Mouse (Mus musculus): ENCODE measurements at regions not wholly inside any gene's neighbourhood (a gene's known extent, or its start where the extent isn't known, plus 50 kb on each side); places are given as distances from the start of the nearest gene placed in this dataset.

DNA sequence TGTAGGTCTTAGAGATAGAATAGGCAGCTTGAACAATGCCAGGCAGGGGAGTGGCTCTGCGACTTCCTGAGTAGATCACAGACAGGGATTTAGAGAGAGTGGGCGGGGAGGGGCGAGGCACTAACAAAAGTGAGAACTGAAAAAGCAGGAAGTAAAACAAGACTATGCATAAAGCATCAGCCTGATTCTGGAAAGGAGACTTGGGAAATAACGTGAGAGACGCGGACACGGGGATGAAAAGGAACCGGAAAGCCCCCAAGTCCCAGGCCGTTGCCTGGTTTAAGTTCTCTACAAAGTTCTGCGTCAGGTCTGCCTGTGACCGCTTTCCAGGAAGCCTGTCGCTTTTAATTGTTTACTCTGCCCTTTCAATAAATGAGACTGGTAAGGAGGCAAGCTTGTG lies 86.3 kb downstream of the D16Ertd472e start:
- DNase-seq (ENCODE audit: low spot score in 2 of 2) = peak; percentile 59 to 60

DNA sequence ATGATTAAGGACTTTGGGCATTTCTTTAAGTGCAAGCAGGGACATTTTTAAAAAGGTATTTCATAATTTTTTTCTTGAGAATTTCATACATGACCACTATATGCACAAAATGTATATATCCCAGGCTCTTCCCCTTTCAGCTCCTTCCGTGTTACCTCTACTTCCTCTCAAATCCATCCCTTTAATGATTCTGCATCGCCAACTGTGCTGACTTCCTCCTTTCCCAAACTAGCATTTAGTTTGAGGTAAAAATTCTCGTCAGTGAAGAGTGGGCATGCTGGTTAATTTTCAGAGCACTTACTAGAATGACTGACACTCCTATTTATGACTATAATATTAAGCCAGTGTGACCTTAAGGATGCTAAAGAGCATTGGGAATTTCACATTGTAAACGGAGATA lies 86.9 kb downstream of the D16Ertd472e start:
- DNase-seq (ENCODE audit: low spot score in 2 of 2) = no peak

DNA sequence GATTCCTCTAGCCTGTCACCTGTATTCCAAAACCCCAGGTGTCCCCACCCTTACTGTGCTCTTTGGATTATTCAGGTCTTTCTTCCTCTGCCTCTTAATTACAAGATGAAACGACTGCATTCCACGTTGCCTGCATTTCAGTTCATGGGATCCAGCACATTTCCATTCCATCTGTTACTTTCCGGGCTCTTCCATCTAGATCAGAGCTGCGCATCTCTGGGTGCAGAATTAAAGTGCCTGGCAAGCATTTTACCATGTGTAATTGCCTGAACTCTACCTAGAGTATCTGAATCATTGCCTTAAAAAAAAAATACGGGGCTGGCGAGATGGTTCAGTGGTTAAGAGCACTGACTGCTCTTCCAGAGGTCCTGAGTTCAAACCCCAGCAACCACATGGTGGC lies 90.0 kb downstream of the D16Ertd472e start:
- no peak for DNase-seq (ENCODE audit: low spot score in 2 of 2)

DNA sequence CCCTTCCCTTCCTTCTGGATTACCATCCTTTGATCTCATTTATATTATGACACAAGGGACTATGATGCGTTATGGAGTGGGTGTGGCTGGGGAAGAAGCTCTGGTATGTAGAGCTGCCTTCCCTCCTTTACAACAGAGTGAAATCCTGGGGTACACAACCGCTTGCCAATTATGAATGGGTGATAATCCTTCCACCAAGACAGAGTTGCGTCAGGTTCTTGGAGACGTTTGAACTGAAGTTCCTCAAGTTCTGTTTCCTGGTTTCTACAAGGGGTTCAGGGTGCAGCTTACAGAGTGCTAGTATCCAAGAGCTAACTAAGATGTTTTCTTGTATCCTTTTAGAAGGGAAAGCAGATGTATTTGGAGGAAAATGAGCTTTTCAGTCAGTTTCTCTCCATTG lies 92.2 kb downstream of the D16Ertd472e start:
- DNase-seq (ENCODE audit: low spot score in 2 of 2) = no peak

DNA sequence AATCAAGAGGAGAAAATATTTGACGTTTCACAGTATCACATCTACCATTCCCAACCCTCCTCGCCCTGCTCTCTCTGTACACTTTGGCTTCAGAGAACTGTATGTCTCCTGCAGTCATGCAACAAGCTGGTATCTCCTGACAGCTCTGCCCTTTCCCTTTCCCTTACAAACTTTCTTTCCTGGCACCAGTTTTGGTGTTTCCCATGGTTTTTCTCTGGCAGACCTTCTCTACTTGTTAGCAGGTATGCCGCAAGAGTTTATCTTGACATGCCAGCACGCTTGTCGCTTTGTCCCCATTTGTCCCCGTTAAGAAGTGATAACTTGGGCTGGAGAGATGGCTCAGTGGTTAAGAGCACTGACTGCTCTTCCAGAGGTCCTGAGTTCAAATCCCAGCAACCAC lies 94.9 kb downstream of the D16Ertd472e start:
- DNase-seq (ENCODE audit: low spot score in 2 of 2) = no peak

DNA sequence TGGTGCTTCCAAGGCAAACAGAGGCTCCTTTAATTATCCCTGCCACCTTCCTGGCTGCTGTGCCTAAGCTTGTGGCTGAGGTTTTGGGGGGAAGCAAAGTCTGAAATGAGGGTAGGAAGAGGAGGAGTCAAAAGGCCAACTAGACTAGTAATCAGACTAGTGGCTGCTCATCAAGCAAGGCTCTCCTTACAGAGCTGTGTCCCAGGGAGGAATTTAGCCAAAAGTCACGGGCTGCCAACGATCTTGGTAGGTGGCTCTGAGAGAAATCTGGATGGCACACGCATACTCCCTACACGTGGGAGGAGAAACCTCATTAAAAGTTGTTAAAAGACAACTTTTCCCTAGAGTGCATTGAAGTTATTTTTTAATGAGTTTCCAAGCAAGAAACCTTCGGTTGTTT lies 95.4 kb downstream of the D16Ertd472e start:
- no peak for DNase-seq (ENCODE audit: low spot score in 2 of 2)

DNA sequence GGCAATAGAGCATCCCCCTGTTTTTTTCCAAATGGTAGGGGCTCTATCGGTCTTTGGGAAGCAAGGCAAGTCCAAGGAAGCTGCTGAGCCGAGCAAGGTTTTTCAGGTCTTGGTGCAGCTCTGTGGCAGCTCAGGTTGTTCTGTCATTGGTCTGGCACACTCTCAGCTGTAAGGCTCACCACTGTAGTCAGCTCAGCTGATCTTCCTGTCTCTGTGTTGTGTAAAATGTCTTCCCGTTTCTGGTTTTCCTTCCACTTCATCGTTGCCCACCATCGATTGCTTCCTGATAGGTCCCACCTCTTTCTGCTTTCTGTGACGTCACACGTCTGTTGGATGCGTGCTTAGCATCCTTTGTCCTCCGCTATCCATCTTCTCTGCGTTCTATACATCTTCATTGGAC lies 96.2 kb downstream of the D16Ertd472e start:
- no peak for DNase-seq (ENCODE audit: low spot score in 2 of 2)

DNA sequence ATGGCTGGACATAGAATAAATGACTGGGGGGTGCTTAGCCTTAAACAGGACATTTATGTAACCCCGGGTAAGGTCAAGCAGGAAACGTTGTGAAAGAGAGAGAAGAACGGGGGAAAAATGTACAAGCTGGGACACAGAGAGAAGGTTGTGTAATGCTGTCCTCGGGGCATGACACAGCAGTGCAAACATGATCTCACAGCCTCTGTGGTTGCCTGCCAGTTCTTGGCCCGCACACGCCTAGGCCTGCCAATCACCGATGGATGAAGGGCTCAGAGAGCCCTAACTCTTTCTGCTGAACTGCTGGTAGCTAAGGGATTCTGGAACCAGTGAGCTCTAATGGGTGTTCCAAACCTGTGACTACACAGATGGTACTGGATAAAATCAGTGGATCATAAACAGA lies 96.5 kb upstream of the Btg3 start:
- no peak for DNase-seq (ENCODE audit: low spot score in 2 of 2)

DNA sequence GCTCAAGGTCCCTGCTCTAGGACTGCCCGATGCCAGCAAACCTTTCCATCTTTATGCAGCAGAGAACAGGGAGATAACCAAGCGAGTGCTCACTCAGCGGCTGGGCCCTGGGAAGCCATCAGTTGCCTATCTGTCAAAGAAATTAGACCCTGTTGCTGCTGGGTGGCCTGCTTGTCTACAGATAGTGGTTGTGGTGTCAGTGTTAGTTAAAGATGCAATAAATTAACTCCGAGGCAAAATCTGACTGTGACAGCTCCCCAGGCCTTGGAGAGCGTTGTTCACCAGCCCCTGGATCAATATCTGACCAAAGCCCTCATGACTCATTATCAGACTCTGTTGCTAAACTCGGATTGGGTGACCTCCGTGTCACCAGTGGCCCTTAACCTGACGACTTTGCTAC lies 83.0 kb upstream of the Btg3 start:
- DNase-seq (ENCODE audit: low spot score in 2 of 2) = no peak

DNA sequence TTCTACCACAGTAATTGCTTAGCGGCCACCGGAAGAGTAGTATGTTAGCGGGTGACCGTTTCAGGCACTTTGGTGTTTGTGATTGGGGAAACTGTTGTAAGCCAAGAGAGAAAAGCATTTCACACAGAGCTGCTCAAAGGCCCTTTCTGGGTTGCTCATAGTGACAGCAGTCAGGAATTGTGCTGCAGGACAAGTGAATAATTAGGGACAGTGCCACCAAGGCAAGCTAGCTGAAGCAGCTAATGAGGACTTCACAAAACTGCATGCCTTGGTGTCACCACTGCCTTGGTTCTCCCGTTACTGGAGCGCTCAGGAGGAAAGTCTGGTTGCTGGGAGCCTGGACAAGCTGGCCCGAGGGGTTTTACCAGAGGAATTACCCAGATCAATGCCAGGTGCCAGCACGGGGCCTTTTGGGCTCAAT lies 80.7 kb upstream of the Btg3 start:
- DNase-seq (ENCODE audit: low spot score in 2 of 2) = no peak

DNA sequence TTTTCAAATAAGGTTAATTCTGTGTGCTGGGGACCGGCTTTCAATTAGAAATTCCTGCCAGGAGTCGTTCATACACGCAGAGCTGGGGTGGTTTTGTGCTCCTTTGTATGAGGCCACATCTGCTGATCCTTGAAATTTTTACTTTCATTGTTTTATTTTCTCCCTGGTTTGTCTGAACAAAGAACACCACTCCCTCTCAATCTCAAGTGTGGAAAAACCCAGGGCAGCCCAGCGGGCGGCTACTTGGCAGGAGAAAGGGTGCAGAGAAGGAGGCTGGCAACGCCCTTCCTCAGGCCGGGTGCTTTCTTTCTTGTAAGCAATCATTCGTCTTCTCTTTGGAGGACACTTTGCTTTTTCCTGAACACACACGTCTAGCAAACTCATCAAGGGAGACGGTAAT lies 79.4 kb upstream of the Btg3 start:
- DNase-seq (ENCODE audit: low spot score in 2 of 2) = no peak

DNA sequence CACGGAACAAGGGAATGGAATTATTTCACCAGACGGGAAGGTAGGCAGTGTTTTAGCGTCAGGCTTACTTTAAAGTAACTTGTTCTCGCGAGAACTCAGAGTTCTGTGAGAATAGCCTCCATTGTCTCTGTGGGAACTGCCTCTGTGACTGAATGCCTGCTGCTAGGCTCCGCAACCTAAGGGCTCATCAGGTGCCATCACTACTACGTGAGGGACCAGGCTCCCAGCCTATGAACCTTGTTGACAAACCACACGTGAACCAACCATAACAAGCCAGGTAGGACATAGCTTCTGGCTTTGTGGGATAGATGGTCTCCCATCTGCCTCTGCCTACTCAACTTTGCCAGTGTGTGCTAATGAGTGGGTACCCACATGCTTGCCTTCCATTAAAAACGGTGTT lies 77.5 kb upstream of the Btg3 start:
- DNase-seq (ENCODE audit: low spot score in 2 of 2) = no peak

DNA sequence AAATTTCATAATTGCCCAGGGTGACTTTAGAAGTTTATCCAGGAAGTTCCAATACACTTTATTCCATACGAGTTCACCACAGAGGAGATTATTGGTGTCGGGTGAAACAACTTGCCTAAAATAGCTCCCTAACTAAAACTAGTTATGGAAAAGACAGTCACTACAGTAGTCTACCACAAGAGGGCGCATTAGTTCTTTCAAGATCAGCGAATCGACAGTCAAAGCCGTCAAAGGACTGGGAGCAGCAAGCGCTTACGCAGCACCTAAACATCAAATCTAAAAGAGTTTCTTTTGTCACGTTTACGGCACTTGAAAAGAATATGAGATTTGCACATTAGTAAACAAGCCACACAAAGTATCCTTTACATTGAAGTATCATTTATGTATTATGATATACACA lies 75.3 kb upstream of the Btg3 start:
- peak; percentile 54 to 55 for DNase-seq (ENCODE audit: low spot score in 2 of 2)

DNA sequence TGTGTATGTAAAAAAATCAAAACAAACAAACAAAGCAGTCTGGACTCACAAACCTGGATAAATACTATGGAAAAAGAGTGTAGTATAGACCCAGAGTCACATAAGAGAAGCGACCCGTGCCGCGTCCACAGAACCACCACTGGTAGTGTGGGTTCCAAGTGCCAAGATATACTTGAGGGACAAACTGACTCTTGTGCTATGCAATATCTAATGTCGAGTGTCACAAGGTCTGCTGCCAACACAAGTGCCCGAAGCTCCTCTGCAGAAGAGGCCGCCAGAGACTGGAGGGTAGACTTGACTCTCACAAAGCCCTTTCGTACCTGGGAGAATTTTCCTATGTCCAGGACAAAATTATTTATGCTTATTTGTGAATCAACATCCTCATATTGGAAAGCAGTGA lies 74.8 kb upstream of the Btg3 start:
- no peak for DNase-seq (ENCODE audit: low spot score in 2 of 2)

DNA sequence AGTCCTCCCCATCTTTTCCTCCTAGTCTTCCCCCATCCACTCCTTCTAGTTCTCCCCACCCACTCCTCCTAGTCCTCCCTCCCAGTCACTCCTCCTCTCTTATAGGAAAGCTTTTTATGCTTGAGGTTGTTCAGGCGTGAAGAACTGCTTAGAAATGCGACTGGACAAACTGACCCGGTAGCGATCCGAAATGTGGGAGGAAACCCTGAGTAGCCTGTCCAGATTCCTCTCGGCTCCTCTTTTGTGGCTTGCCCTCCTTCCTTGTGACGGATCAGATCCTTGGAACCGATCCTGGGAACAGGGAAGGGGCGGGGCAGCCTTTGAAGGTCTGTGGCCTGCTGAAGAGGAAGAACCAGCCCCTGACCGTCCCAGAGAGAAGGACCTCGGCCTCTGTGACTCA lies 74.3 kb upstream of the Btg3 start:
- DNase-seq (ENCODE audit: low spot score in 2 of 2) = no peak

DNA sequence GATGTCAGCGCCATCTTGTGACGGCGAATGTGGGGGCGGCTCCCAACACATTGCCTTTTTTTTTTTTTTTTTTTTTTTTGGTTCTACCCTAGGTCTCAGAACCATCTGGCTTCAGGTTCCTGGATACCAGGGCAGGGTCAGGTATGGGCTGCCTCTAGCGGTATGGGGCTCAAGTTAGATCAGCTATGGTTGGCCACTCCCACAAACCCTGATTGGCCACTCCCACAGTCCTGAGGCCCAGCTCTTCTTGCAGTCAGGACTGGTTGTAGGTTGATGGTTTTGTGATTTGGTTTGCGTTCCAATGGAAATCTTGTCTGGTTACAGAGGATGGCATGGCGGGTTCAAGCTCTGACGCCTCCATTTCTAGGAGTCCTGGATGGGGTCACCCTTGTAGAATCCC lies 72.2 kb upstream of the Btg3 start:
- no peak for DNase-seq (ENCODE audit: low spot score in 2 of 2)

DNA sequence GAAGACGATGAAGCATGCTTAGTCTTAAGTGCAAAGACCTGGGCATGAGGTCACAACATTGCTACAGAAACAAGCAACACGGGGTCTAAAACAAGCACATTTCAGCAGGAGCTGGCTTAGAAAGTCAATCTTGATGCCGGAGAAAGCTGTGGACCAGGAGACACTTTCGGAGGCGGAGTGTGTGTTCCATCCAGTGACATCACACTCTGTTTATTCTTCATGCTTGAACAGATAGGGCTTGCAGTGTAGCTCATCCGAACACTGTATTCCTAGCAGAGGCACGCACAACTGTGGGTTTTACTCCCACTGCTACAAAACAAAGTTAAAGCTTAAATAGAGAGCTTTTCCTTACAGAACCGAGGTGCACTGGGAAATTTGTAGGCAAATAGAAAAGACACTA lies 66.3 kb upstream of the Btg3 start:
- DNase-seq (ENCODE audit: low spot score in 2 of 2) = no peak

DNA sequence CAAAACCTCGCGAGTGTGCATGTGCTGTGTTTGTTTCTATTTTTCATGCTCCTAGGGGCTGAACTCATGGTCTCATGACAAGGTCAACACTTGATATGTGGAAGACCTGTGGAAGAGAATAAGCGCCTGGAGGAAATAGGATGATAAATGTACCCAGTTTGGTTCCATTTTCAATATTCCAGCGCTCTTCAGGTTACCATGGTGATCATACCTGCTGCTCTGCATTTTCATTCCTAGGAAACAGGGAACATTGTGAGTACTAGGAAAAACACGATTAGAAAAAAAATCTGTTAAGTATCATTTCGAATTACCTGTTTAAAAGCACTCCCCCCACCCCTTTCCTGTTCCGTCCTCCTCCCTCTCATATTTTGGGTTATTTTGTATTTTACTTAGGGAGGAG lies 65.8 kb upstream of the Btg3 start:
- no peak for DNase-seq (ENCODE audit: low spot score in 2 of 2)

DNA sequence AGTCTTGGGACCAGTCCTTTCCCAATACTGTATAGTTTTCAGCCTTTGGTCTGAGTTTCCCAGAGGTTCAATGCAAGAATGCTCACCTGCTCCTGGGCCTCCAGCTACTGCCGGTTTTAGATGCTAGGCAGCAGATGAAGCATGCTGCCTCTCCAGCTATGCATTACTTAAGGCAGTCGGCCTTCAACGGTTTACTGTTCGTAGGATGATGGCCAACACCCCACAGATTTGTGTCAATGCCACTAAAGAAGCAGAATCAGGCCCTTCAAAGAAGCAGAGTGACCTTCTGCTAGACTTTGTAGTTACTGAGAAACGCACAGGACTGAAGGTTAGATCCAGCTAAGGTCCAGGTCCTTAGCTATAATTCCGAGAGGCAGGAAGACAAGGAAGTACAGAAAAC lies 65.0 kb upstream of the Btg3 start:
- DNase-seq (ENCODE audit: low spot score in 2 of 2) = no peak

DNA sequence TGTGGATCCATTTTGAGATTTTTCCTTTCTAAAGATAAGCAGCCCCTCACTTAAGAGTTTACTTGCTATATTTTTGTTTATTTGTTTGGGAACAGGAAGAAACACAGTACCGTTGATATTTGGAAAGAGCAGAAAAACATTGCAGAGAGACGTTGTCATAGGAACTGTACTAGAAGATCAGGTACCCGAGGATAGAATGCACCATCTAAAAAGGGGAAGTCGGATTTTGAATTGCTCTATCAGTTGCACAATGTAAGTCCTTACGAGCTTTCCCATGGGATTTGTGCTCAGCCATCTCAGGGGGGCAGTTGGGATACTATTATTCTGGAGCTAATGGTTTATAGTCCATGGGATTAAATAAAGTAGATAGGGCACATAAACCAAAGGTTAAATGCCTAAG lies 58.7 kb upstream of the Btg3 start:
- DNase-seq (ENCODE audit: low spot score in 2 of 2) = no peak

DNA sequence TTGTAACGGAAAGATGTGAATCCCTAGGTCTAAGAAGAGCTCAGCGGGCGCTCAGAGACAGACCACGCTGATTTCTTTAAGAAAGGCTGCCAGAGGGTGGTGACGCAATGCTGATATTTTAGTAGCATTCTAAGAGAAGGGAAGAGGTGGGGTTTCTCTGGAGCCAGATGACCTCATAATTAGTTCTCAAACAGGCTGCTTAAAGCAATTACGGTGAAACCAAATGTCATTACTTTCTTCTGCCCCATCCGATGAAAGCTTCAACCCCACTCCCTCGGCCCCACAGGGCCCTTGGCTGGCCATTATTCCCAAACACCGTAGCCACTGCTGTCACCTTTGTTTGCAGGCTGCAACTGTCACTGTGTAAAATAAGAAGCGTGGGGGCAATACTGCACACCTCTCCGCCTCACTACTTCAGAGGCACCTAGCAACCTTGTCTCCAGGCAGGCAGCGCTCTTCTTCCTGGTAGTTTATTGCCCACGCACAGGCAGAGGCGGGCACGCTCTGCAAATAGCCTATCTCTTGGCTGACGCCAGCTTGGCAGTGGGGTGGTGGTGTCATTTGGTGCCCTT lies 50.6 kb upstream of the Btg3 start:
- DNase-seq (ENCODE audit: low spot score in 2 of 2) = no peak
